Mouse (Mus musculus): ENCODE data around the gene Fpgs. TPM values are rescaled to one million over a fixed set of nuclear protein-coding genes. Genes with fewer than 3 reads are reported as not detected.

The Fpgs gene
- polyA plus RNA-seq, 1 experiment = 19.7 TPM

GRCm38 (mm10) chr2:32680961-32681650 lies 22.8 kb downstream of the Fpgs start:
- Histone ChIP-seq H3K4me3 (replicated peaks; ENCODE audit: insufficient read depth, low read depth, low read length) (no peak overlapping the region), H3K27ac (ENCODE audit: insufficient read depth, low read length) (no peak overlapping the region), H3K27me3 (ENCODE audit: control insufficient read depth, insufficient read depth, low read length) (no peaks in the 10 kb centered on the region), H3K4me1 (ENCODE audit: control insufficient read depth, insufficient read depth, low read length) (no peaks in the 10 kb centered on the region)
- TF ChIP-seq POLR2A (IDR thresholded peaks at IDR 0.05; ENCODE audit: borderline replicate concordance, insufficient read depth, low read length) (no peak), CTCF (IDR thresholded peaks at IDR 0.05; ENCODE audit: borderline replicate concordance, insufficient read depth, low read depth, low read length) (no peak)
- DNase-seq = no peak
- 79% methylated on average over 19 of the region's 19 CpGs for WGBS

GRCm38 (mm10) chr2:32680051-32680451 lies 23.9 kb downstream of the Fpgs start:
- no peak for TF ChIP-seq POLR2A (IDR thresholded peaks at IDR 0.05; ENCODE audit: borderline replicate concordance, insufficient read depth, low read length)
- TF ChIP-seq CTCF (IDR thresholded peaks at IDR 0.05; ENCODE audit: borderline replicate concordance, insufficient read depth, low read depth, low read length) = no peak
- no peaks in the 10 kb centered on the region for H3K4me1 ChIP-seq (ENCODE audit: control insufficient read depth, insufficient read depth, low read length)
- no peak for DNase-seq
- 26% methylated on average over 7 of the region's 7 CpGs for WGBS
- no peaks in the 10 kb centered on the region for H3K27me3 ChIP-seq (ENCODE audit: control insufficient read depth, insufficient read depth, low read length)
- H3K4me3 ChIP-seq (replicated peaks; ENCODE audit: insufficient read depth, low read depth, low read length) = no peak overlapping the region
- no peak overlapping the region for H3K27ac ChIP-seq (ENCODE audit: insufficient read depth, low read length)

- H3K4me1 ChIP-seq (ENCODE audit: control insufficient read depth, insufficient read depth, low read length) = no peaks in the 10 kb centered on the region
- no peak overlapping the region for H3K27ac ChIP-seq (ENCODE audit: insufficient read depth, low read length)
- no peak overlapping the region for H3K4me3 ChIP-seq (replicated peaks; ENCODE audit: insufficient read depth, low read depth, low read length)
- 94% methylated on average over 7 of the region's 7 CpGs for WGBS
- DNase-seq = no peak
- no peaks in the 10 kb centered on the region for H3K27me3 ChIP-seq (ENCODE audit: control insufficient read depth, insufficient read depth, low read length)
- no peak for TF ChIP-seq POLR2A (IDR thresholded peaks at IDR 0.05; ENCODE audit: borderline replicate concordance, insufficient read depth, low read length)
- TF ChIP-seq CTCF (IDR thresholded peaks at IDR 0.05; ENCODE audit: borderline replicate concordance, insufficient read depth, low read depth, low read length) = no peak
These were observed 26.3 kb downstream of the Fpgs start for GRCm38 (mm10) chr2:32677683-32678082.

GRCm38 (mm10) chr2:32676821-32677220 lies 27.1 kb downstream of the Fpgs start:
- Histone ChIP-seq H3K4me3 (replicated peaks; ENCODE audit: insufficient read depth, low read depth, low read length) (no peak overlapping the region), H3K4me1 (ENCODE audit: control insufficient read depth, insufficient read depth, low read length) (no peaks in the 10 kb centered on the region), H3K27me3 (ENCODE audit: control insufficient read depth, insufficient read depth, low read length) (no peaks in the 10 kb centered on the region), H3K27ac (ENCODE audit: insufficient read depth, low read length) (no peak overlapping the region)
- DNase-seq = no peak
- 90% methylated on average over 3 of the region's 3 CpGs for WGBS
- no peak for TF ChIP-seq CTCF (IDR thresholded peaks at IDR 0.05; ENCODE audit: borderline replicate concordance, insufficient read depth, low read depth, low read length)
- no peak for TF ChIP-seq POLR2A (IDR thresholded peaks at IDR 0.05; ENCODE audit: borderline replicate concordance, insufficient read depth, low read length)

- DNase-seq = no peak
- Histone ChIP-seq H3K27me3 (ENCODE audit: control insufficient read depth, insufficient read depth, low read length) (no peaks in the 10 kb centered on the region), H3K4me1 (ENCODE audit: control insufficient read depth, insufficient read depth, low read length) (no peaks in the 10 kb centered on the region), H3K27ac (ENCODE audit: insufficient read depth, low read length) (no peak overlapping the region), H3K4me3 (replicated peaks; ENCODE audit: insufficient read depth, low read depth, low read length) (no peak overlapping the region)
- 77% methylated on average over 16 of the region's 16 CpGs for WGBS
- TF ChIP-seq CTCF (IDR thresholded peaks at IDR 0.05; ENCODE audit: borderline replicate concordance, insufficient read depth, low read depth, low read length) = no peak
- no peak for TF ChIP-seq POLR2A (IDR thresholded peaks at IDR 0.05; ENCODE audit: borderline replicate concordance, insufficient read depth, low read length)
These were observed 30.6 kb downstream of the Fpgs start for GRCm38 (mm10) chr2:32673176-32673917.

- DNase-seq = no peak
- Histone ChIP-seq H3K4me1 (ENCODE audit: control insufficient read depth, insufficient read depth, low read length) (no peaks in the 10 kb centered on the region), H3K27me3 (ENCODE audit: control insufficient read depth, insufficient read depth, low read length) (no peaks in the 10 kb centered on the region), H3K4me3 (replicated peaks; ENCODE audit: insufficient read depth, low read depth, low read length) (no peak overlapping the region), H3K27ac (ENCODE audit: insufficient read depth, low read length) (no peak overlapping the region)
- 71% methylated on average over 9 of the region's 9 CpGs for WGBS
- TF ChIP-seq POLR2A (IDR thresholded peaks at IDR 0.05; ENCODE audit: borderline replicate concordance, insufficient read depth, low read length) (no peak), CTCF (IDR thresholded peaks at IDR 0.05; ENCODE audit: borderline replicate concordance, insufficient read depth, low read depth, low read length) (no peak)
These were observed 31.9 kb downstream of the Fpgs start for GRCm38 (mm10) chr2:32671907-32672595.

GRCm38 (mm10) chr2:32671147-32671546 lies 32.8 kb downstream of the Fpgs start:
- Histone ChIP-seq H3K27ac (ENCODE audit: insufficient read depth, low read length) (no peak overlapping the region), H3K4me1 (ENCODE audit: control insufficient read depth, insufficient read depth, low read length) (no peaks in the 10 kb centered on the region), H3K27me3 (ENCODE audit: control insufficient read depth, insufficient read depth, low read length) (no peaks in the 10 kb centered on the region), H3K4me3 (replicated peaks; ENCODE audit: insufficient read depth, low read depth, low read length) (no peak overlapping the region)
- TF ChIP-seq CTCF (IDR thresholded peaks at IDR 0.05; ENCODE audit: borderline replicate concordance, insufficient read depth, low read depth, low read length) (no peak), POLR2A (IDR thresholded peaks at IDR 0.05; ENCODE audit: borderline replicate concordance, insufficient read depth, low read length) (no peak)
- no peak for DNase-seq
- 81% methylated on average over 9 of the region's 9 CpGs for WGBS
